Mouse (Mus musculus) megakaryocyte, embryonic 14.5 days (primary cell): ENCODE results near the gene Cldn13.

ENCODE experiments used
- FLI1 ChIP-seq: IDR thresholded peaks from 2 replicates; pipeline ENCODE4 v1.6.1; 2012; ENCODE audit warnings: low read length, inconsistent platforms, mixed read lengths
- GATA1 ChIP-seq: IDR thresholded peaks from 3 replicates; pipeline ENCODE4 v1.6.1; 2012; ENCODE audit warnings: mixed read lengths, low read length, inconsistent platforms, borderline replicate concordance

- no peak for TF ChIP-seq GATA1
- TF ChIP-seq FLI1, result no peak
Observed at GRCm38 (mm10) chr5:134933281-134933680, 18.0 kb upstream of the Cldn13 start.
